Mouse (Mus musculus): ENCODE measurements around the gene Rhbdl3. TPM values are rescaled to one million over a fixed set of nuclear protein-coding genes. Genes with fewer than 3 reads are reported as not detected.

Rhbdl3 gene
- 4.7 and 5.1 TPM in 2 replicates for polyA plus RNA-seq (2015; fragmentation: Nextera tagmentation; extraction: Ambion mirVana)

DNA sequence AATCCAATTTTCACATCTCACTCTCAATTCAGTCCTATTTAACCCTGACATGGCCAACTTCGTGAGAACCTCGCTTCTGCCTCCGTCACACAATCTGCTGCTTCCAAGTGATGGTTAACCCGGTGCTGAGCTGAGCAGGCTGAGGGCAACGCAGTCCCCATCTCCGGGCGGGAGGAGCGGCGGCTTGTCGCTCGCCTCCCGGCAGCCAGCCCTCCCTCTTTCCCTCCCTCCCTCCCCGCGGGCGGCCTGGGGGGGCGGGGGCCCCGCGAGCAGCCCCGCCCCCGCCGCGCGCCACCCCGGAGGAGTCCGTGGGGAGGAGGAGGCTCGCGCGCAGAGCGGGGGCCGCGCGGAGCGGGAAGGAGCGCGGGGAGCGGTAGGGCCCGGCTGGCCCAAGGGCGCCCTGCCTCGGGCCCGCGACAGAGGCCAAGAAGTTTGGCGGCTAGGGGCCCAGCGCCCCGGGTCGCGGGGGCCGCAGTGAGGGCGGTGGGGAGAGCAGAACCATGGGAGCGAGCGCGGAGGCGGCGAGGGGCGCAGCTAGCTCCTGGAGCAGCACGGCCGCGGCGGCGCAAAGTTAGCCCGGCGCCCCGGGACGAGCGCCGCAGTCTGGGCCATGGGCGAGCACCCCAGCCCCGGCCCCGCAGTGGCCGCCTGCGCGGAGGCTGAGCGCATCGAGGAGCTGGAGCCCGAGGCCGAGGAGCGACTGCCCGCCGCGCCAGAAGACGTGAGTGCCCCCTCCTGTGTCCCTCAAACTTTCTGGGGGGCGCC lies at the start of gene Rhbdl3:
TSS of gene Rhbdl3 (plus strand) at position 362 of the 765 bp plus-strand sequence.
- Histone ChIP-seq H3K27ac (ENCODE audit: low read length) (peak within 1 kb of the TSS; percentile 69), H3K4me2 (ENCODE audit: low read length) (peak within 1 kb of the TSS; percentile 100), H3K4me1 (ENCODE audit: control insufficient read depth, insufficient read depth, low read length) (peaks cover 22% of the 10 kb centered on the region), H3K27me3 (ENCODE audit: control insufficient read depth, insufficient read depth, low read depth, low read length) (no peaks in the 10 kb centered on the region; the same call in 1 of the 2 replicates), H3K36me3 (ENCODE audit: control insufficient read depth, insufficient read depth, low read length) (no peaks in the 10 kb centered on the region), H3K9me3 (replicated peaks; ENCODE audit: control insufficient read depth, low read length, poor library complexity, severe bottlenecking) (no peaks in the 10 kb centered on the region), H3K4me3 (ENCODE audit: low read depth, low read length) (peak within 1 kb of the TSS; percentile 79), H3K9ac (ENCODE audit: low read depth, low read length) (peak within 1 kb of the TSS; percentile 76)
- peak; percentile 52 for ATAC-seq
- 0% methylated on average over 48 of the region's 81 CpGs for WGBS

DNA sequence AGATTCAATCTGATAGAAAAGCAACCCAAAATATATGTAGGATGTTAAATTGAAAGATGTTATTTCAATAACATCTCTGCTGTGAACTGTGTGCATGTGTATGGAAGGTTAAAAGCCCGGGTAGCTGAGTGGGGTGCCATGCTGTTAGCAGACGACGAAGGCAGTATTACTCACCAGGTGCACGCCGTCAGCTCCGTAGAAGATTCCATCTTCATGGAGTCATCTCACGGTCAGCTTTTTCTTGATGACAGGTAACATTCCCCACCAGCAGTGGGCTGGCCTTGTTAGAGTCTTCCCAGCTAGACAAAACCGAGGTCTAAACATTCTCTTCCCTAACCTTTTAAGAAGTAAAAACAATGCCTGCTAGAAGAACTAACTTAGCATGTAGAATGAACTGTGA lies 36.6 kb upstream of the Rhbdl3 start:
- Histone ChIP-seq H3K36me3 (ENCODE audit: control insufficient read depth, insufficient read depth, low read length) (peaks cover 7% of the 10 kb centered on the region), H3K4me2 (ENCODE audit: low read length) (no peak overlapping the region), H3K4me1 (ENCODE audit: control insufficient read depth, insufficient read depth, low read length) (no peaks in the 10 kb centered on the region), H3K9ac (ENCODE audit: low read depth, low read length) (no peak overlapping the region), H3K4me3 (ENCODE audit: low read depth, low read length) (no peak overlapping the region), H3K27ac (ENCODE audit: low read length) (no peak overlapping the region), H3K9me3 (replicated peaks; ENCODE audit: control insufficient read depth, low read length, poor library complexity, severe bottlenecking) (no peaks in the 10 kb centered on the region), H3K27me3 (ENCODE audit: control insufficient read depth, insufficient read depth, low read depth, low read length) (no peaks in the 10 kb centered on the region)
- no peak for ATAC-seq
- WGBS, result 93% methylated on average over 8 of the region's 8 CpGs

DNA sequence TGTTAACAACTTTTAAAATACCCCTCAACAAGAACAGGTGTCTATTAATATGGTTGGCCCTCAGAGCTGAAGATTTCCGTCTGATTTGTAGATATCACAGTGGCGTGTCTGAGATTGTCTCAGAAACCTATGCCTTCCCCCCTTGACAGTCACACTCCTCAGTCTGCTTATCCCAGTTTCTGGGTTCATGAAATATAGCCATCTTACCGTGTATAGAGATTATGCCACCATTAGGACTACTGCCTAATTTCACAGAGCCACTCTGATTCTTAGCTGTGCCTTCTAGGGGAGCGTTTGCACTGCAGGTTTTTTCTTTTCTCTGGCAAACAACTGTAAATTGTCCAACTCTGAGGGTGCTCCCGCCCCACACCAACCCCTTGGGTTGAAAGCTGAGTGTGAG lies 29.6 kb upstream of the Rhbdl3 start:
- H3K27me3 ChIP-seq (ENCODE audit: control insufficient read depth, insufficient read depth, low read depth, low read length), result no peaks in the 10 kb centered on the region
- no peaks in the 10 kb centered on the region for H3K4me1 ChIP-seq (ENCODE audit: control insufficient read depth, insufficient read depth, low read length)
- no peak for ATAC-seq
- no peak overlapping the region for H3K4me2 ChIP-seq (ENCODE audit: low read length)
- no peaks in the 10 kb centered on the region; the same call in 1 of the 2 replicates for H3K36me3 ChIP-seq (ENCODE audit: control insufficient read depth, insufficient read depth, low read length)
- no peak overlapping the region for H3K27ac ChIP-seq (ENCODE audit: low read length)
- no peak overlapping the region for H3K9ac ChIP-seq (ENCODE audit: low read depth, low read length)
- no peak overlapping the region for H3K4me3 ChIP-seq (ENCODE audit: low read depth, low read length)
- WGBS, result 92% methylated on average over 5 of the region's 5 CpGs
- H3K9me3 ChIP-seq (replicated peaks; ENCODE audit: control insufficient read depth, low read length, poor library complexity, severe bottlenecking), result no peaks in the 10 kb centered on the region

DNA sequence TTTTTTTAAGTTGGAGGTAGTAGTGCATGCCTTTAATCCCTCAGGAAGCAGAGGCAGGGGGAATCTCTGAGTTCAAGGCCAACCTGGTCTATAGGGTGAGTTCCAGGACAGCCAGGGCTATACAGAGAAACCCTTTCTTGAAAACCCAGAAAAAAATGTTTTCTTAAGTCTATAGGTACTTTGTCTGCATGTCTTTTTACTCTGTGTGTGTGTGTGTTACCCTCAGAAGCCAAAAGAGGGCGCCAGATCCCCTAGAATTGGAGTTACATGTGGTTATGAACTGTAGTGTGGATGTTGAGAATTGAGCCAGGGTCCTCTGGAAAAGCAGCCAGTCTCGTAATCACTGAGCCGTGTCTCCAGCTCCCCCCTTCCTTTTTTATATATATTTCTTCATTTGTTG lies 25.7 kb upstream of the Rhbdl3 start:
- Histone ChIP-seq H3K4me3 (ENCODE audit: low read depth, low read length) (no peak overlapping the region), H3K27me3 (ENCODE audit: control insufficient read depth, insufficient read depth, low read depth, low read length) (no peaks in the 10 kb centered on the region), H3K4me1 (ENCODE audit: control insufficient read depth, insufficient read depth, low read length) (no peaks in the 10 kb centered on the region), H3K9ac (ENCODE audit: low read depth, low read length) (no peak overlapping the region), H3K9me3 (replicated peaks; ENCODE audit: control insufficient read depth, low read length, poor library complexity, severe bottlenecking) (no peaks in the 10 kb centered on the region), H3K4me2 (ENCODE audit: low read length) (no peak overlapping the region), H3K27ac (ENCODE audit: low read length) (no peak overlapping the region), H3K36me3 (ENCODE audit: control insufficient read depth, insufficient read depth, low read length) (no peaks in the 10 kb centered on the region)
- 66% methylated on average over 3 of the region's 3 CpGs for WGBS
- no peak for ATAC-seq

DNA sequence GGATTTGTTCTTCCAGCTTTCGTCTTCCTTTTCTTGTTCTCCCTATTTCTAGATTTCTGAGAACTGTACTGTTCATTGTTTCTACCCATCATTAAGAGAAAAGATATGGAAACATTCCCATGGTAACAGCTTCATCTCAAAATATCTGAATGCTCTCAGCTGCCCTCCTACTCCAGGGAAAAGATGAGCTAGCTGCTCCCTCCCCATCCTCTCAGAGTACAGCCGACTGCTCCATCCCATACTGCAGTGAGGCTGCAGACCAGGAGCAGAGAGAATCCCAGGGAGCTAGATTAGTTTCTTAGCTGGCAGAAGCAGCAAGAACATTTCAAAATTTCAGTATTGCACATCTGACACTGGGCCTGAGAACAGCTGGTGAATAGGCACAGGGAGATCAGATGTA lies 22.7 kb upstream of the Rhbdl3 start:
- H3K9me3 ChIP-seq (replicated peaks; ENCODE audit: control insufficient read depth, low read length, poor library complexity, severe bottlenecking), result no peaks in the 10 kb centered on the region
- no peak overlapping the region for H3K4me2 ChIP-seq (ENCODE audit: low read length)
- ATAC-seq, result no peak
- 48% methylated on average over 2 of the region's 2 CpGs for WGBS
- H3K36me3 ChIP-seq (ENCODE audit: control insufficient read depth, insufficient read depth, low read length), result no peaks in the 10 kb centered on the region
- no peak overlapping the region for H3K27ac ChIP-seq (ENCODE audit: low read length)
- H3K9ac ChIP-seq (ENCODE audit: low read depth, low read length), result no peak overlapping the region
- no peaks in the 10 kb centered on the region for H3K27me3 ChIP-seq (ENCODE audit: control insufficient read depth, insufficient read depth, low read depth, low read length)
- H3K4me3 ChIP-seq (ENCODE audit: low read depth, low read length), result no peak overlapping the region
- H3K4me1 ChIP-seq (ENCODE audit: control insufficient read depth, insufficient read depth, low read length), result no peaks in the 10 kb centered on the region

DNA sequence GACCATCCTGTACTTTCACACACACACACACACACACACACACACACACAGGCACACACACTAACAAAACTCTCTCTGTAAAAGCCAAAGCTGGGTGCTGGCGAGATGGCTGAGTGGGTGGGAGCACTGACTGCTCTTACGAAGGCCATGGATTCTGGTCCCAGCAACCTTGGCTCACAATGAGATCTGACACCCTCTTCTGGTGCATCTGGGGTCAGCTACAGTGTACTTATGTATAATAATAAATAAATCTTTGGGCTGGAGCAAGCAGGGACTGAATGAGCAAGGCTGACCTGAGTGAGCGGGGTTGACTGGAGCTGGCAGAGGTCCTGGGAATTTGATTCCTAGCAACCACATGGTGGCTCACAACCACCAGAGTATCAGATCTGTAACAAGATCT lies 16.9 kb upstream of the Rhbdl3 start:
- Histone ChIP-seq H3K36me3 (ENCODE audit: control insufficient read depth, insufficient read depth, low read length) (no peaks in the 10 kb centered on the region), H3K9ac (ENCODE audit: low read depth, low read length) (no peak overlapping the region), H3K27me3 (ENCODE audit: control insufficient read depth, insufficient read depth, low read depth, low read length) (no peaks in the 10 kb centered on the region), H3K4me2 (ENCODE audit: low read length) (no peak overlapping the region), H3K4me3 (ENCODE audit: low read depth, low read length) (no peak overlapping the region), H3K9me3 (replicated peaks; ENCODE audit: control insufficient read depth, low read length, poor library complexity, severe bottlenecking) (no peaks in the 10 kb centered on the region), H3K27ac (ENCODE audit: low read length) (no peak overlapping the region), H3K4me1 (ENCODE audit: control insufficient read depth, insufficient read depth, low read length) (no peaks in the 10 kb centered on the region)
- no peak for ATAC-seq
- 78% methylated on average over 3 of the region's 3 CpGs for WGBS

DNA sequence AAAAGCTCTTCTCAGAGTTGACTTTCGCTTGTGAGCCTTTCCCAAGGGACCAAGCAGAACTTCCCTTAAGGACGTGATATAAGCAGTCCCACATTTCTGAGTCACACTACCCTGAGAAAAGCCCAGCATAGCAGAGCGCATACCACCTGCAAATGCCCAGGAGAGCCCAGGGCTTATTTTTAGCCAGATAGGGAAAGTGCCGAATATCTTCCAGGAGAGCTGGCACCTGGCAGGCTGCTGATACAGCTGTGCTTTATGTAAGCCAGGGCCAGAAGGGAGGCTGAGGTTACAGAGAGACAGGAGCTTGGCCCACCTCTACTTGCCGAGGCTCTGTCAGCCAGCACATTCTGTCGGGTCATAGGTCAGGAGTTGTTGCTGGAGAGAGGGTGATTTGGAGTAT lies 16.1 kb upstream of the Rhbdl3 start:
- WGBS, result 61% methylated on average over 6 of the region's 6 CpGs
- H3K36me3 ChIP-seq (ENCODE audit: control insufficient read depth, insufficient read depth, low read length), result no peaks in the 10 kb centered on the region
- no peaks in the 10 kb centered on the region for H3K9me3 ChIP-seq (replicated peaks; ENCODE audit: control insufficient read depth, low read length, poor library complexity, severe bottlenecking)
- no peak overlapping the region for H3K4me3 ChIP-seq (ENCODE audit: low read depth, low read length)
- no peak for ATAC-seq
- no peaks in the 10 kb centered on the region for H3K27me3 ChIP-seq (ENCODE audit: control insufficient read depth, insufficient read depth, low read depth, low read length)
- no peak overlapping the region for H3K27ac ChIP-seq (ENCODE audit: low read length)
- no peak overlapping the region for H3K9ac ChIP-seq (ENCODE audit: low read depth, low read length)
- H3K4me2 ChIP-seq (ENCODE audit: low read length), result no peak overlapping the region
- H3K4me1 ChIP-seq (ENCODE audit: control insufficient read depth, insufficient read depth, low read length), result peaks cover 5% of the 10 kb centered on the region; the same call in 1 of the 2 replicates

DNA sequence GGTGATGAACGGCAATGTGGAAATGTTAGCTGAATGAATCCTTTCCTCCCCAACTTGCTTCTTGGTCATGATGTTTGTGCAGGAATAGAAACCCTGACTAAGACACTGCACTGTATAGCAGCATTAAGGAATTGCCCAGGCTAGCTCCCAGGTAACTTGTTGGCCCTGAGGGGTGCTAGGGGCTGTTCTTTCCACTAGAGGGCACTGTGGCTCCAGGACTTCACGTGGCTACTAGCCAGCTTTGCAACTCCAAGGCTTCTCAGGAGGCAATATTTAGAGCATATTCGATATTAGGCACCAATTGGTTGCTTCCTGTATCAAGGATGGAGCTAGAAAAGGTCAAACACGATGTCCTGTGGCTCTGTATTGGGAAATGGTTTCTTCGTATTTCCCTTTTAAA lies 13.6 kb upstream of the Rhbdl3 start:
- peaks cover 7% of the 10 kb centered on the region; the same call in 1 of the 2 replicates for H3K4me1 ChIP-seq (ENCODE audit: control insufficient read depth, insufficient read depth, low read length)
- no peaks in the 10 kb centered on the region for H3K36me3 ChIP-seq (ENCODE audit: control insufficient read depth, insufficient read depth, low read length)
- no peak overlapping the region for H3K9ac ChIP-seq (ENCODE audit: low read depth, low read length)
- ATAC-seq, result no peak
- H3K27me3 ChIP-seq (ENCODE audit: control insufficient read depth, insufficient read depth, low read depth, low read length), result no peaks in the 10 kb centered on the region
- WGBS, result 18% methylated on average over 5 of the region's 5 CpGs
- no peak overlapping the region for H3K4me3 ChIP-seq (ENCODE audit: low read depth, low read length)
- no peaks in the 10 kb centered on the region for H3K9me3 ChIP-seq (replicated peaks; ENCODE audit: control insufficient read depth, low read length, poor library complexity, severe bottlenecking)
- H3K27ac ChIP-seq (ENCODE audit: low read length), result no peak overlapping the region
- no peak overlapping the region for H3K4me2 ChIP-seq (ENCODE audit: low read length)

DNA sequence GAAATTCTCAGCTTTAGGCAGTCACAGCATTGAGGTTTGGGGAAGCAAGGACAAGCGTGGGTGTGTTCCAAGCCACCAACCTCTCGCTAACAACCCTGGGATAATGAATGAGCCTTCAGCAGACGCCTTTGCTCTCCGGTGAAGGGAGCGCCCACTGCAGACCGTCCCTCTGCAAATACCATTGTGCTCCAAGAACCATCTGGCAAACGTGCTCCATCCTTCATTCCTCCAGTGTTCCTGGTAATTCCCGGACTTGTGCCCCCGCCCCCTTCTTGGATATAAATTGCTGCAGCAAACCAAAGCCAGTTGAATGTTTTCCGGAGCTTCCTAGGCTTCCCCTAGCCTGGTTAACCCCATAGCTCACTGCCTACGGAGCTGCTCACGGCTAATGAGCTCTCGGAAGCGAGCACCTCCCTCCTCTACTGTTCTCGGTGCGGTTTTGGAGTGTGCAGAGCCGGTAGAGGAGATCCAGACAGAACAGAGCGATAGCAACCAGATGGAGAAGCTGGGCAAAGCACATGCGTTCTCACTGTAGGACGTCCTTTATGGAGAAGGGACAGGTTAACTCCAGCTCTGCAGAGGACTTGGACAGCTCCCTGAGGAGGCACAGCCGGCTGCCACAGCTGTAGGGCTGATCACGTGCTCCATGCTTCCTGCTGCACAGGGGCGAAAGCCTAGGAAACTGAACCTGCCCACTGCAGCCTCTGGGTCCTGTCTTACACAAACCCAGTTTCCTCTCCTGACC lies 10.8 kb upstream of the Rhbdl3 start:
- peak overlapping the region; percentile 71 for H3K4me2 ChIP-seq (ENCODE audit: low read length)
- peak overlapping the region; percentile 42 for H3K4me3 ChIP-seq (ENCODE audit: low read depth, low read length)
- ATAC-seq, result peak; percentile 83
- no peaks in the 10 kb centered on the region for H3K9me3 ChIP-seq (replicated peaks; ENCODE audit: control insufficient read depth, low read length, poor library complexity, severe bottlenecking)
- under 1% methylated on average over 23 of the region's 23 CpGs for WGBS
- no peaks in the 10 kb centered on the region for H3K27me3 ChIP-seq (ENCODE audit: control insufficient read depth, insufficient read depth, low read depth, low read length)
- H3K4me1 ChIP-seq (ENCODE audit: control insufficient read depth, insufficient read depth, low read length), result peaks cover 9% of the 10 kb centered on the region; the same call in 1 of the 2 replicates
- H3K36me3 ChIP-seq (ENCODE audit: control insufficient read depth, insufficient read depth, low read length), result no peaks in the 10 kb centered on the region
- H3K27ac ChIP-seq (ENCODE audit: low read length), result peak overlapping the region; percentile 89
- H3K9ac ChIP-seq (ENCODE audit: low read depth, low read length), result peak overlapping the region; percentile 65

Measured in midbrain, embryonic 16.5 days (tissue).